Mouse (Mus musculus) limb, embryonic 13.5 days (tissue): Measurements from ENCODE around the gene Pold2. TPM values are rescaled to one million over a fixed set of nuclear protein-coding genes. Genes with fewer than 3 reads are reported as not detected.

Source experiments
- ATAC-seq: fragments of 200-750 bp; cut with Nextera tagmentation; 2 replicates; pipeline ENCODE4 v1.8.0; 2017; ENCODE audit warnings: low read depth, moderate number of reproducible peaks, moderate TSS enrichment; ENCODE audit not compliant: low FRiP score
- H3K27ac ChIP-seq: fragments of 300-500 bp; sonication (generic); 2 replicates; pipeline ENCODE4 v1.5.1; 2015; ENCODE audit warnings: inconsistent platforms, mild to moderate bottlenecking, moderate library complexity
- H3K27me3 ChIP-seq: fragments of 300-500 bp; sonication (generic); 2 replicates; pipeline ENCODE4 v1.6.1; 2015; ENCODE audit warnings: mild to moderate bottlenecking, inconsistent platforms
- H3K36me3 ChIP-seq: fragments of 300-500 bp; sonication (generic); 2 replicates; pipeline ENCODE4 v1.6.1; 2015; ENCODE audit warnings: inconsistent platforms, mild to moderate bottlenecking, moderate library complexity
- H3K4me1 ChIP-seq: fragments of 300-500 bp; sonication (generic); 2 replicates; pipeline ENCODE4 v1.6.1; 2015; ENCODE audit warnings: inconsistent platforms
- H3K4me2 ChIP-seq: fragments of 300-500 bp; sonication (generic); replicated peaks from 2 replicates; pipeline ENCODE4 v1.6.1; 2015; ENCODE audit warnings: inconsistent platforms, mild to moderate bottlenecking, moderate library complexity
- H3K4me3 ChIP-seq: fragments of 300-500 bp; sonication (generic); 2 replicates; pipeline ENCODE4 v1.5.1; 2015; ENCODE audit warnings: moderate library complexity, mild to moderate bottlenecking, inconsistent platforms
- H3K9ac ChIP-seq: fragments of 300-500 bp; sonication (generic); 2 replicates; pipeline ENCODE4 v1.6.1; 2015; ENCODE audit warnings: mild to moderate bottlenecking, inconsistent platforms
- H3K9me3 ChIP-seq: fragments of 300-500 bp; sonication (generic); 2 replicates; pipeline ENCODE4 v1.6.1; 2016; ENCODE audit warnings: inconsistent platforms
- WGBS: fragments of 180-500 bp; shearing (Covaris S2); methylation state at CpG from one replicate; pipeline ENCODE4 v1.1.7; 2015; 5-methylcytosine and 5-hydroxymethylcytosine counted together
- polyA plus RNA-seq: library from polyadenylated mRNA; unstranded; fragments of >200 nt; fragmentation: Nextera tagmentation; extraction: Ambion mirVana; gene quantifications from 2 replicates; pipeline ENCODE4 v1.2.1, GENCODE M21; 2015

Gene Pold2
- polyA plus RNA-seq, 1 experiment from 2014 or later, result 137 TPM

- no peaks in the 10 kb centered on the region for H3K27me3 ChIP-seq
- H3K9ac ChIP-seq, result no peak overlapping the region
- H3K4me2 ChIP-seq, result no peak overlapping the region
- no peak overlapping the region for H3K27ac ChIP-seq
- no peaks in the 10 kb centered on the region for H3K9me3 ChIP-seq
- 72% methylated on average over 4 of the region's 4 CpGs for WGBS
- peaks cover 13% of the 10 kb centered on the region; the same call in 1 of the 2 replicates for H3K4me1 ChIP-seq
- ATAC-seq, result no peak
- H3K36me3 ChIP-seq, result no peaks in the 10 kb centered on the region
- no peak overlapping the region for H3K4me3 ChIP-seq
These were observed 30.6 kb upstream of the Pold2 start for GRCm38 (mm10) chr11:5908642-5909041.

- Histone ChIP-seq H3K27ac (no peak overlapping the region), H3K4me2 (no peak overlapping the region), H3K36me3 (no peaks in the 10 kb centered on the region), H3K4me1 (peaks cover 19% of the 10 kb centered on the region), H3K27me3 (peaks cover 4% of the 10 kb centered on the region; the same call in 1 of the 2 replicates), H3K9me3 (no peaks in the 10 kb centered on the region), H3K4me3 (no peak overlapping the region), H3K9ac (no peak overlapping the region)
- WGBS, result 62% methylated on average over 5 of the region's 5 CpGs
- no peak for ATAC-seq
These were observed 29.0 kb upstream of the Pold2 start for GRCm38 (mm10) chr11:5907096-5907495.

DNA sequence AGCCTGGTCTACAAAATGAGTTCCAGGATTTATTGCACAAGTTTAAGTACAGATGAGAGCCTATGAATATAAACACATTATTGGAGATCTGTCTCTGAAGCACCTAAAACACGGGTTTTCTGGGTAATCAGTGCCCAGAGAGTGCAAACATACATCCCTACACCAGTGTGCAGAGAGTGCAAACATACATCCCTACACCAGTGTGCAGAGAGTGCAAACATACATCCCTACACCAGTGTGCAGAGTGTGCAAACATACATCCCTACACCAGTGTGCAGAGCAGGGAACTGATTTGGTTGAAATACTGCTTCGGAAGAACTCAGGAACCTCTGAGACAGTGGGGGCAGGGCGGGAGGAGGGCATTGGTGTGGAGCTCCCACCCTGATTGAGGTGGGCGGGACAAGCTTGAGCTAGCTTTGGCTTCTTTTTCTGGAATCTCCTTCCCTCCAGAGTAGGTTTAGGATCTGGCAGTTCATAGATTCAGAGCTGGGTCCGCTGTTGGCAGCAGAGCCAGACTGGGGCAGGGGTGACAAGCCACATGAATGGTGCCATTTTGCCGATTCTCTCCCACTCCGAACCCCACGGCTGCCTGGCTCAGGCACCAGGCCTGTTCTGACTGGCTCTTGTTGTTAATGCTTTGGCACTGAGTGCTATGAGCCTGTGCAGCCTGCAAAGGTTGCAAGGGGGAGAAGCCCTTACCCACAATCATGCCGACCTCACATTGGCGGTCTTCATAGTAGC, 27.9 kb upstream of the Pold2 start:
- no peak for ATAC-seq
- H3K9ac ChIP-seq, result no peak overlapping the region
- WGBS, result 80% methylated on average over 10 of the region's 10 CpGs
- H3K9me3 ChIP-seq, result no peaks in the 10 kb centered on the region
- peaks cover 8% of the 10 kb centered on the region; the same call in 1 of the 2 replicates for H3K27me3 ChIP-seq
- no peak overlapping the region for H3K4me2 ChIP-seq
- no peak overlapping the region for H3K4me3 ChIP-seq
- no peaks in the 10 kb centered on the region for H3K36me3 ChIP-seq
- no peak overlapping the region for H3K27ac ChIP-seq
- H3K4me1 ChIP-seq, result peaks cover 27% of the 10 kb centered on the region

DNA sequence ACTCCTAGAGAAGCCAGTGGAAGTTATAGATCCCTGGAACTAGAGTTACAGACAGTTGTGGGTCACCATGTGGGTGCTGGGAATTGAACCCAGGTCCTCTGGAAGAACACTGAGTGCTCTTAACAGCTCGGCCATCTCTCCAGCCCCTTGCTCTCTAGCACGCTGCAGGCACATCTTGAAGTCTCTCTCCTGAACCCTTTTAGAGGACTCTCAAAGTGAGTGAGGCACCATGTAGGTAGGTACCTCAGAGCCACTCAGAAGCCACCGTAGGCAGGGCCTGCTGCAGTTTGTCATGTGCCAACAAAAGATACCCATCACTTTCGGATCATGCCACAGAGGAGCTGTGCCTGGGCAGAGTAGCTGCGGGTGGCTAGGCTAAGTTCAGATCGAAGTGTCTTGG, 26.8 kb upstream of the Pold2 start:
- Histone ChIP-seq H3K4me2 (no peak overlapping the region), H3K9me3 (no peaks in the 10 kb centered on the region), H3K4me3 (no peak overlapping the region), H3K27me3 (peaks cover 15% of the 10 kb centered on the region; the same call in 1 of the 2 replicates), H3K9ac (no peak overlapping the region), H3K36me3 (no peaks in the 10 kb centered on the region), H3K4me1 (peaks cover 27% of the 10 kb centered on the region), H3K27ac (no peak overlapping the region)
- no peak for ATAC-seq
- WGBS, result 90% methylated on average over 6 of the region's 6 CpGs

- 80% methylated on average over 19 of the region's 19 CpGs for WGBS
- Histone ChIP-seq H3K9me3 (no peaks in the 10 kb centered on the region), H3K4me3 (no peak overlapping the region), H3K27me3 (peaks cover 18% of the 10 kb centered on the region), H3K27ac (no peak overlapping the region), H3K4me1 (peaks cover 27% of the 10 kb centered on the region), H3K4me2 (no peak overlapping the region), H3K9ac (no peak overlapping the region), H3K36me3 (no peaks in the 10 kb centered on the region)
- no peak for ATAC-seq
These were observed 26.3 kb upstream of the Pold2 start for GRCm38 (mm10) chr11:5904357-5904756.

DNA sequence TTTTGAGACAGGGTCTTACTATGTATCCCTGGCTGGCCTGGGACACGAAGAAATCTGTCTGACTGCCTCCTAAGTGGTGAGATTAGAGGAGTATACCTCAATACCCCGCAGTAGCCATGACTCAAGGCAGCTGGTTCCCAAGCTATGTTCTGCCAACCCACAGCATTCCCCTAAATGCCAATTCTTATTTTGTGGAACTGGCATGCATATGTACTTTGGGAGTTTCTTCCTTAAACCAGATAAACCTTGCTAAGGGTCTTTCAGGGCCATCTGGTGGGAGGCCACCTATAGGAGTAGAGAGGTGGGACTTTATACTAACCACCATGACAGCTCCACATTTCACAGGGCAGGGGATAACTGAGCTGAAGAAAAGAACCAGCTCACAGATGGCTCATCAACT, 25.8 kb upstream of the Pold2 start:
- H3K27me3 ChIP-seq, result peaks cover 23% of the 10 kb centered on the region
- no peaks in the 10 kb centered on the region for H3K9me3 ChIP-seq
- H3K9ac ChIP-seq, result no peak overlapping the region
- no peak overlapping the region for H3K4me3 ChIP-seq
- H3K4me1 ChIP-seq, result peaks cover 27% of the 10 kb centered on the region
- WGBS, result 83% methylated on average over 2 of the region's 2 CpGs
- H3K36me3 ChIP-seq, result no peaks in the 10 kb centered on the region
- H3K4me2 ChIP-seq, result no peak overlapping the region
- no peak for ATAC-seq
- H3K27ac ChIP-seq, result no peak overlapping the region

DNA sequence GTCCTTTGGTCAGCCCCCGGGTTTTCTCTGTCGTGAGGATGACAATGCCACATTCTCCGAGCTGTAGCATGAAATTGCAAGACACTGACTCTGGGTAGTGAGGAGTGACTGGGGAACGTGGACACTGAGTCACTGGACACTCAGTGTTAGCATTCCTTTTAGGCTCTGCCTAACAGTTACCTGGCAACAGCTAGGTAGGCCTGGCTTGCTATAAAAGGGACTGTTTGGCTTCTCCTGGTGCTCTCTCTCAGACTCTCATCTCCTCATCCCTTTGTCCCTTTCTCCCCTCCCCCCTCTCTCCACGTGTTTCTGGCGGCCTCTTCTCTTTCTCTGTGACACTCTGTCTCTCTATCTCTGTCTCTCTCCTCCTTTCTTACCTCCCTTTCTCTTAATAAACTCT, 24.3 kb upstream of the Pold2 start:
- Histone ChIP-seq H3K9ac (peak overlapping the region; percentile 66), H3K4me3 (peak overlapping the region; percentile 48), H3K9me3 (no peaks in the 10 kb centered on the region), H3K27me3 (peaks cover 37% of the 10 kb centered on the region), H3K4me1 (peaks cover 35% of the 10 kb centered on the region), H3K4me2 (peak overlapping the region; percentile 78), H3K36me3 (no peaks in the 10 kb centered on the region), H3K27ac (no peak overlapping the region)
- WGBS, result 9% methylated on average over 6 of the region's 6 CpGs
- ATAC-seq, result no peak

GRCm38 (mm10) chr11:5901950-5902349, 23.9 kb upstream of the Pold2 start:
- peak overlapping the region; percentile 48 for H3K4me3 ChIP-seq
- H3K27ac ChIP-seq, result no peak overlapping the region
- H3K4me2 ChIP-seq, result peak overlapping the region; percentile 78
- no peaks in the 10 kb centered on the region for H3K9me3 ChIP-seq
- peak overlapping the region; percentile 66 for H3K9ac ChIP-seq
- H3K27me3 ChIP-seq, result peaks cover 42% of the 10 kb centered on the region
- WGBS, result 2% methylated on average over 32 of the region's 32 CpGs
- peak; percentile 70 for ATAC-seq
- no peaks in the 10 kb centered on the region for H3K36me3 ChIP-seq
- H3K4me1 ChIP-seq, result peaks cover 38% of the 10 kb centered on the region

DNA sequence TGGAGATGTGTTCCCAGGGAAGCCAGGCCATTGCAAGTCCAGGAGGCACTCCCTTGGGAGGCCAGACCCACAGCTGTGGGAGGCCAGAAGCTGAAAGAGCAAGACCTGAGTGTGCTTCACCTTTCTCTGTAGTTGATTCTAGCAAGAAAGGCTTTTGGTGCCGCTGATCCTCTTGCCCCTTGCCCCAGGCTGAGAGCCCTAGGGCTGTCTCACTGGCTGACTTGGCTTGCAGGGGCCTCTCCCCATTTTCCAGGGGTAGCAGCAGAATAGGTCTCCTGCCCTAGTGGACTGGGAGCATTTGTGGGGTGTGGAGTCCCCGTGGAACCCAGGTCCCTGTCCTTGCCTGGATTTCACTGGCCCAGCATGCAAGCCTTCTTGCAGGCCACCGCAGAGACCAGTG, 23.2 kb upstream of the Pold2 start:
- peaks cover 38% of the 10 kb centered on the region for H3K4me1 ChIP-seq
- no peaks in the 10 kb centered on the region for H3K9me3 ChIP-seq
- no peak overlapping the region for H3K27ac ChIP-seq
- H3K4me3 ChIP-seq, result peak overlapping the region; percentile 48
- H3K4me2 ChIP-seq, result peak overlapping the region; percentile 78
- peak overlapping the region; percentile 66 for H3K9ac ChIP-seq
- 18% methylated on average over 3 of the region's 3 CpGs for WGBS
- H3K27me3 ChIP-seq, result peaks cover 47% of the 10 kb centered on the region
- H3K36me3 ChIP-seq, result no peaks in the 10 kb centered on the region
- no peak for ATAC-seq

- H3K4me1 ChIP-seq, result peaks cover 41% of the 10 kb centered on the region
- no peak overlapping the region for H3K9ac ChIP-seq
- H3K9me3 ChIP-seq, result no peaks in the 10 kb centered on the region
- no peak overlapping the region for H3K4me3 ChIP-seq
- H3K27ac ChIP-seq, result no peak overlapping the region
- H3K36me3 ChIP-seq, result no peaks in the 10 kb centered on the region
- 86% methylated on average over 10 of the region's 10 CpGs for WGBS
- no peak overlapping the region for H3K4me2 ChIP-seq
- H3K27me3 ChIP-seq, result peaks cover 51% of the 10 kb centered on the region
- ATAC-seq, result no peak
These were observed 21.2 kb upstream of the Pold2 start for GRCm38 (mm10) chr11:5899286-5899685.

DNA sequence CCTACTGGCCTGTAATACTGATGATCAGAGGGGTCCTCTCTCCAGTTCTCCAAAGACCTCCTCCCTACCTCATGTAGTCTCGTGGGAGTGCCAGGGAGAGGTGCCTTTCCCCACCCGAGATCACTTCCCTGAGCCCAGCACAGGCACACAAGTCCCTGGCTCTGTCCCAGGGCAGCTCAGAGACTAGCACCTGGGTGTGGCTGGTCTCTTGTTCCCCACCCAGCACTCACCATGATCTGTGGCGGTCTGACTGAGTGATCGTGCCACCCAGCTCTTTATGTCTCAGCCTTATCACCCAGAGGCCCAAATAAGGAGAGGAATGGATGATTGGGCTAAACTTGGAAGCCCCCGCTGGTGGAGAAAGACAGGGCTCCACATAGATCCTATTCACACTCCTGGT, 20.4 kb upstream of the Pold2 start, which contains the start of gene Myl7:
TSS of gene Myl7 (minus strand) at position 252 of the 400 bp plus-strand sequence.
- Histone ChIP-seq H3K27me3 (peaks cover 51% of the 10 kb centered on the region), H3K4me1 (peaks cover 35% of the 10 kb centered on the region), H3K27ac (no peak within 1 kb of the TSS), H3K36me3 (no peaks in the 10 kb centered on the region), H3K9ac (no peak within 1 kb of the TSS), H3K9me3 (no peaks in the 10 kb centered on the region), H3K4me2 (no peak within 1 kb of the TSS), H3K4me3 (no peak within 1 kb of the TSS)
- 60% methylated on average over 5 of the region's 5 CpGs for WGBS
- ATAC-seq, result no peak

GRCm38 (mm10) chr11:5897839-5898238, 19.7 kb upstream of the Pold2 start:
- 19% methylated on average over 10 of the region's 10 CpGs for WGBS
- no peaks in the 10 kb centered on the region for H3K9me3 ChIP-seq
- H3K9ac ChIP-seq, result no peak overlapping the region
- peaks cover 49% of the 10 kb centered on the region for H3K27me3 ChIP-seq
- no peak overlapping the region for H3K4me2 ChIP-seq
- H3K36me3 ChIP-seq, result no peaks in the 10 kb centered on the region
- H3K4me3 ChIP-seq, result no peak overlapping the region
- peaks cover 33% of the 10 kb centered on the region for H3K4me1 ChIP-seq
- no peak; the same call in 1 of the 2 replicates for ATAC-seq
- H3K27ac ChIP-seq, result no peak overlapping the region

- WGBS, result 19% methylated on average over 15 of the region's 16 CpGs
- H3K27me3 ChIP-seq, result peaks cover 47% of the 10 kb centered on the region
- H3K4me3 ChIP-seq, result no peak overlapping the region
- H3K9ac ChIP-seq, result no peak overlapping the region
- H3K4me2 ChIP-seq, result no peak overlapping the region; the same call in 1 of the 2 replicates
- ATAC-seq, result no peak
- peaks cover 33% of the 10 kb centered on the region for H3K4me1 ChIP-seq
- H3K36me3 ChIP-seq, result no peaks in the 10 kb centered on the region
- H3K9me3 ChIP-seq, result no peaks in the 10 kb centered on the region
- H3K27ac ChIP-seq, result no peak overlapping the region
These were observed 19.1 kb upstream of the Pold2 start for GRCm38 (mm10) chr11:5897230-5897629.
